Mouse (Mus musculus) neutrophil, adult 83 days (primary cell): Measurements from ENCODE around the gene Aco2. TPM values are rescaled to one million over a fixed set of nuclear protein-coding genes. Genes with fewer than 3 reads are reported as not detected.

Source experiments
- total RNA-seq, 2 experiments: library from RNA; stranded (reverse); gene quantifications; one replicate each; pipeline ENCODE4 v1.2.4; 2023

The Aco2 gene
- 10 to 100 TPM; 79.6 to 98.5 TPM for total RNA-seq

GRCm38 (mm10) chr15:81872262-81873136 is at the start of gene Aco2:
Gene Aco2, plus strand, starts transcription at chr15:81872309.

GRCm38 (mm10) chr15:81858517-81859329 is 13.4 kb upstream of the Aco2 start, which contains the start of gene Tob2:
Gene Tob2, minus strand, starts transcription at chr15:81858796.

GRCm38 (mm10) chr15:81871604-81872261 is 376 bp upstream of the Aco2 start, which contains the start of gene Phf5a:
Gene Phf5a, minus strand, starts transcription at chr15:81871911.

GRCm38 (mm10) chr15:81925760-81926445 is 53.8 kb downstream of the Aco2 start, which contains the start of gene Polr3h:
Gene Polr3h, minus strand, starts transcription at chr15:81926240.

GRCm38 (mm10) chr15:81936679-81937078 is 64.6 kb downstream of the Aco2 start, which contains the start of gene Csdc2:
Gene Csdc2, plus strand, starts transcription at chr15:81936759.

GRCm38 (mm10) chr15:81960171-81961077 is 88.3 kb downstream of the Aco2 start, which contains the start of gene Pmm1:
Gene Pmm1, minus strand, starts transcription at chr15:81960930.

Other genes starting within 250 kb of the Aco2 start
- 10 to 100 TPM; 14.0 to 16.8 TPM for gene L3mbtl2, start 208.4 kb upstream of the Aco2 start, total RNA-seq
- not detected for gene Chadl, start 175.0 kb upstream of the Aco2 start, total RNA-seq
- 10 to 100 TPM; 12.1 to 15.4 TPM for gene Zc3h7b, start 127.3 kb upstream of the Aco2 start, total RNA-seq
- gene Rangap1, start 126.8 kb upstream of the Aco2 start, total RNA-seq, result 10 to 100 TPM; 55.0 to 62.4 TPM
- gene Tef, start 69.9 kb upstream of the Aco2 start, total RNA-seq, result 1 to 10 TPM; 4.0 to 4.2 TPM
- 10 to 100 TPM; 38.2 to 38.7 TPM for gene Tob2, start 13.5 kb upstream of the Aco2 start, total RNA-seq
- 10 to 100 TPM; 38.0 to 51.5 TPM for gene Phf5a, start 398 bp upstream of the Aco2 start, total RNA-seq
- gene Polr3h, start 53.9 kb downstream of the Aco2 start, total RNA-seq, result 1 to 10 TPM; 5.6 to 6.1 TPM
- gene Csdc2, start 64.5 kb downstream of the Aco2 start, total RNA-seq, result not detected
- gene Pmm1, start 88.6 kb downstream of the Aco2 start, total RNA-seq, result 10 to 100 TPM; 33.5 to 41.0 TPM
- not detected for gene 1700029P11Rik, start 108.2 kb downstream of the Aco2 start, total RNA-seq
- gene Xrcc6, start 115.5 kb downstream of the Aco2 start, total RNA-seq, result 10 to 100 TPM; 23.1 to 24.6 TPM
- 10 to 100 TPM; 22.3 to 23.0 TPM for gene Desi1, start 161.6 kb downstream of the Aco2 start, total RNA-seq
- 10 to 100 TPM; 46.9 to 48.5 TPM for gene Snu13, start 175.3 kb downstream of the Aco2 start, total RNA-seq
- not detected for gene 4930407I10Rik, start 186.8 kb downstream of the Aco2 start, total RNA-seq
- under 1 TPM; 0.11 to 0.18 TPM for gene Mei1, start 197.7 kb downstream of the Aco2 start, total RNA-seq